Mouse (Mus musculus): ENCODE data around the gene Vcan. TPM values are rescaled to one million over a fixed set of nuclear protein-coding genes. Genes with fewer than 3 reads are reported as not detected.
"Not testable (repeated sequence)": the region's sequence is repeated elsewhere in the genome, so short reads cannot be mapped to it uniquely, and the experiment has no call there.

Vcan gene
- 10 to 100 TPM; 13.6 to 16.9 TPM for total RNA-seq (2021)

DNA sequence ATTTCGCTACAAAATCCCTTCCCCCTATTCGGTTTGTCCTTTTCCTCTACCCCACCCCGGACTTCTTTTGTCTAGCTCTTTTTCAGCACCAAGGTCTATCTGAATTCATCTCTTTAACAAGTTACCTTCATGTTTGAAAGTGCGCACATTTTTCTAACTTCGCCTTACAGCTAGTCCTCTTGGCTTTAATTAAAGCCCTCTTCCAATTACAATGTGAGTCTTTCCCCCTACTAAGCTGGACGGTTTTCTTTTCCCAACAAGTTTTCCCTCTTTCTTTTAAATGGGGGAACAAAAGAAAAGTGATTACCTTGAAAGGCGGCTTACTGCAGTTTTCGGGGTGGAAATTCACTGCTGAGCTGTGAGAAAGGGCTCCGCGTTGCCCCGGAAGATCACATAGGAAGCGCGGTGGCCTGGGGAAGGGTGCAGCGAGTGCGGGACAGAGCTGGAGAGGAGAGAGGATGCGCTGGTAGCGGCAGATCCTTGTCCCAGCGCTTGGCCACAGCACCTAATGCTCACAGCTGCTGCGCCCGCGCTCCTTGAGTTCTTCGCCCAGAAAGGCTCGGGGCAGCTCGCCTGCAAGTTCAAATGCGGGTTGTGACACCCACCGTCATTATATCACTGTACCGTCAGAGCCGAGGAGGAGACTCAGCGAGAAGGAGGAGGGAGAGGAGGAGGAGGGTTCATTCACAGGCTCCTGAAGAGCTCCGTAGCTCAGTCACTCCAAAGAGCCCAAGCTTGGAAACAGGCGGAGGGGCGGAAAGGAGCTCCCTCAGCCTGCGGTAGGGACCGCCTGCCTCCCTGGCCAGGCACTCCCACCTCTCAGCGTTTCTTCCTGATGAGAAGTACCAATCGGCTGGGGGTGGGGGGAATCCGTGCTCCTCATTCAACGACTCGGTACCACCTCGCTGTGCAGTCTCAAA lies at the start of gene Vcan:
Gene Vcan (minus strand): TSS at position 744 of the 920 bp plus-strand sequence.
- intact Hi-C loops (cut with DNase I) = loop anchor here (2.0 kb wide), 1 partner anchor 347 kb away; the partner anchor contains the start of genes Tmem167 and Xrcc4
- DNase-seq (ENCODE audit: low spot score in 2 of 2) = peak; percentile 34 to 35

GRCm38 (mm10) chr13:89791475-89791874 lies 49.2 kb upstream of the Vcan start:
- DNase-seq (ENCODE audit: low spot score in 2 of 2) = no peak
- intact Hi-C loops (cut with DNase I) = no loop called here

DNA sequence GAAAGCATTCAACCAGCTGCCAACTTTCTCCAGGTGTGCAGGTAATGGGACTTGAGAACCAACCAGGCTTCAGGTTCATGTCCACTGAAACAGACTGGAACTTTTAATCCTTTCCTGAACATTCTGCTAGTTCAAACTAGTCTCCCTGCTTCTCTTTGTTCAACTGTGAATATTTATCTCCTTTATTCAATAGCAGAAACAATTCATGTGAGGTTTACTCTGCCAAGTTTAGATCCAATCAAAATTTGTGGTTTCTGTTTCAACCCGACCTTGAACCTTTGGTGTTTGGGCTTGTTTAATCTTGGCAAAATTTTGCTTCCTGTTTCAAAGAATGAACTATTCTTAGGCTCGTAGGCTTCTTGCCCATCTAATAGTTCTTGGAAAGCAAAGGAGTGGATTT lies 40.6 kb upstream of the Vcan start:
- DNase-seq (ENCODE audit: low spot score in 2 of 2) = no peak
- intact Hi-C loops (cut with DNase I) = no loop called here

DNA sequence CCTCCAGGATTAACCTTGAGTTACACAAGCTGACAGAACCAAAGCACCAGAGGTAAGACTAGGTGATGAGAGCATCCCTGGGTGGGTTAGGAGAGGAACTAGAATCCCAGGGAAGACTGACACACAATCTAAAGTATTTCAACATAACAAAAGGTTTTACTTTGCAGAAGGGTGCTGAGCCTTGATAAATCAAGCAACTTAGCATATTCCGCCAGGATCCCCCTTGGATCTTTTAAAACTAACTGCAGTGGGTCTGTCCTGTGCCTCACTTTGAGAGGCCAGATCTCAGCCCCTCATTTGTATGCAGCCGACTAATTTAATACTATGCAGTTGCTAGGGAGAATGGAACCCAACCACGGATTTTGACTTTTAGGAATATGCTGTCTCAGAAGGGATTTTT lies 38.0 kb upstream of the Vcan start:
- intact Hi-C loops (cut with DNase I) = no loop called here
- no peak for DNase-seq (ENCODE audit: low spot score in 2 of 2)

- DNase-seq (ENCODE audit: low spot score in 2 of 2) = peak; percentile 66 to 73
- intact Hi-C loops (cut with DNase I) = loop anchor here (2.0 to 5.0 kb wide), 2 partner anchors 1061 to 1108 kb away; no protein-coding TSS in a partner anchor
These were observed 37.1 kb upstream of the Vcan start for GRCm38 (mm10) chr13:89779208-89779911.

DNA sequence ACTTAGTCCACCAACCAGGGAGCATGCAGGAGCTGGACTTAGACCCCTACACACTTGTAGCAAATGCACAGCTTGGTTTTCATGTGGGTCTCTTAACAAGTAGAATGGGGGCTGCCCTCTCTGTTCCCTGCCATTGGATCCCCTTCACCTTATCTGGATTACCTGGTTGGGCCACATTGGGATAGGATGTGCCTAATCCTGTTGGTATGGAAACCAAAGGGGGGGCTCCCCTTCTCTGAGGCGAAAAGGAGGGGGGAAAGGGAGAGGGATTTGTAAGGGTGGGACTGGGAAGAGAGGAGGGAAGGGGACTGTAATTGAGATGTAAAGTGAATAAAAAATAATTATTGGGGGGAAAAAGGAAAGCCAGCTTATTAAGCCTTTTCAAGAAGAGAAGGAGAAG lies 35.5 kb upstream of the Vcan start:
- no peak for DNase-seq (ENCODE audit: low spot score in 2 of 2)

DNA sequence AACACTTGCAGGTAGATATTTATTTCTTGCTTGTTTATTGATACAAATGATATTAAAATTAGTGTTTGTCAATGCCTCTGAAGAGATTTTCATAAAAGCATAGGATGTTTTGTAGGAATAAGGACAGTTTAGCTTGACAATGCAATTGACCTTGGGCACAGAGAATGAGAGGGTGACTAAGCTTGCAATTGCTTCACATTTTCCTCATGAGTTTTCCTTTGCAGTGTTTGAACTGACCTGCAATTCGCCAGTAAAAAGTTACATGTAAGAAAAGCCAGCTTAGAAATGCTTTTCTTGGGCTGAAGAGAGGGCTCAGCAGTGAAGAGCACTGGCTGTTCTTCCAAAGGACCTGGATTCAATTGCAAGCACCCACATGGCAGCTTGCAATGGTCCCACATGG lies 34.8 kb upstream of the Vcan start:
- intact Hi-C loops (cut with DNase I) = loop anchor here (5.0 kb wide), 1 partner anchor 1110 kb away; no protein-coding TSS in a partner anchor
- no peak for DNase-seq (ENCODE audit: low spot score in 2 of 2)

More for the DNA sequence above, 35.5 kb upstream of the Vcan start:
- intact Hi-C loops (cut with DNase I) = loop anchor here (2.0 to 5.0 kb wide), 2 partner anchors 1063 to 1110 kb away; no protein-coding TSS in a partner anchor

- intact Hi-C loops (cut with DNase I) = no loop called here
- no peak for DNase-seq (ENCODE audit: low spot score in 2 of 2)
These were observed 24.2 kb upstream of the Vcan start for GRCm38 (mm10) chr13:89766551-89766950.

DNA sequence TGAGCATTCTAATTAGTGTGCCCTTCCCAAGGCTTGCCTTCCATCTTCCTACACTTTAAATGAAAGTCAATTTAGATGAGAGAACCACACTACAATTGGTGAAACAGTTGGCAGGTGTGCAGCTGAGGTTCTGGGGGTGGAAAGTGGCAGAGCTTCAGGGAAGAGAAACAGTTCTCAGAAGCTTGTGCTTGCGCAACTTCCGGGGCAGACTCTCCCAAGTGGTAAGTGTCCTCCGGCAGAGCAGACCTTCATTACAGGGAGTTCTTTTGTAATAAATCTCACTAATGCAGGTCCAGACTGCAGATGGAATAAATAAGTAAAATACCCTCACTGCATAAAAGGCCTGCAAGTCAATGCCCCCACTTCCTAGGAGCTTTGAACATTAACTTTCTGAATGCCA lies 23.7 kb upstream of the Vcan start:
- intact Hi-C loops (cut with DNase I) = no loop called here
- no peak for DNase-seq (ENCODE audit: low spot score in 2 of 2)

DNA sequence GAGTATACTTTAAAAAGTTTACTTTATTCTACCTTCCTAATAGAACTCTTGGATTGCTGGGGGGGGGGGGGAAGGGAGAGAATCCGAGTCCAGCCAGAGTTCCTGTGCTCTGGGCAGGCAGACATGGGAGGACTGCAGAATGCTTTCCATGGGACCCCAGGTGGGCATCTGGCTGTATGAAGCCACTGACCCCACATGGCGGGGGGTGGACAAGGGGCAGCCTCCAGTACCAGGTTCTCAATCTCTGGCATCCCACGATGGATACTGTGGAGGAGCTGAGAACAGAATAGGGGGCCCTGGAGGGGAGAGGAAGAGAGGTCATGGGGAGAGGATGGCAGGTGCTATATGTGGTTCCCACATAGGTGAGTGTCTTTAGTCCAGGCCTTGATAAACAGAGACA lies 20.0 kb upstream of the Vcan start:
- DNase-seq (ENCODE audit: low spot score in 2 of 2) = no peak
- intact Hi-C loops (cut with DNase I) = no loop called here

- no peak for DNase-seq (ENCODE audit: low spot score in 2 of 2)
- intact Hi-C loops (cut with DNase I) = no loop called here
These were observed 14.0 kb upstream of the Vcan start for GRCm38 (mm10) chr13:89756347-89756746.

- intact Hi-C loops (cut with DNase I); DNase-seq (ENCODE audit: low spot score in 2 of 2): not testable (repeated sequence)
These were observed 8.3 kb upstream of the Vcan start for GRCm38 (mm10) chr13:89750562-89750961.

- intact Hi-C loops (cut with DNase I) = no loop called here
- DNase-seq (ENCODE audit: low spot score in 2 of 2) = no peak
These were observed 892 bp upstream of the Vcan start for GRCm38 (mm10) chr13:89743201-89743600.

DNA sequence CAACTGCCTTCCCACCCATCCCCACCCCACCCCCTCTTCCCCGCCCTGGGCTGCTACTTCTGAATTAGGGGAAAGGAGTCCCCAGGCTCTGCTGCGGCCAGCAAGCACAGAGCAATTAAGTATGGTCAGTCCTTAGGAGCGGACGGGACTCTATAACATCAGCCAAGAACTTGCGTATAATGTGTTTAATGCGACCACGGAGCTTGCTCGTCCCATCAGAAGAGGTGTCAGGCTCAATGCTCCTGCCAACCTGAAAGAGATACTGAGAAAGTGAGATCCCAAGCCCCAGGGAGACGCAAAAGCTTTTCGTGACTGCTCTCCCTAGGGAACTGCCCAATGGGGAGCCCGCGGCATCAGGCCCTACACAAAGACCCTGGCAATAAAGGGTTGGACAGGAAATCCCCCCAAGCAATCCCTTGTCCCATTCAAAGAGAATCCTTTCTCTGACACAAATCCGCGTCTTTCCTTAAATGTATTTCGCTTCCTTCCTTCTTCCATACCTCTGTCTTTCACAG lies 434 bp upstream of the Vcan start:
- DNase-seq (ENCODE audit: low spot score in 2 of 2) = no peak
- intact Hi-C loops (cut with DNase I) = no loop called here

- peak in 1 of 2 experiments; percentile 9 for DNase-seq (ENCODE audit: low spot score in 2 of 2)
- intact Hi-C loops (cut with DNase I) = loop anchor here (2.0 kb wide), 1 partner anchor 348 kb away; the partner anchor contains the start of genes Tmem167 and Xrcc4
These were observed 1.2 kb downstream of the Vcan start for GRCm38 (mm10) chr13:89741116-89741551.

GRCm38 (mm10) chr13:89740243-89741115 lies 1.8 kb downstream of the Vcan start:
- intact Hi-C loops (cut with DNase I) = loop anchor here (2.0 kb wide), 1 partner anchor 348 kb away; the partner anchor contains the start of genes Tmem167 and Xrcc4
- DNase-seq (ENCODE audit: low spot score in 2 of 2) = peak; percentile 67 to 88

GRCm38 (mm10) chr13:89739696-89740242 lies 2.5 kb downstream of the Vcan start:
- no peak for DNase-seq (ENCODE audit: low spot score in 2 of 2)
- intact Hi-C loops (cut with DNase I) = loop anchor here (2.0 kb wide), 2 partner anchors 349 to 1101 kb away; partner anchors contain the start of genes Tmem167 and Xrcc4
